Comparison of ENCODE assay signal across 8 mouse cellular contexts in the genomic region with DNA sequence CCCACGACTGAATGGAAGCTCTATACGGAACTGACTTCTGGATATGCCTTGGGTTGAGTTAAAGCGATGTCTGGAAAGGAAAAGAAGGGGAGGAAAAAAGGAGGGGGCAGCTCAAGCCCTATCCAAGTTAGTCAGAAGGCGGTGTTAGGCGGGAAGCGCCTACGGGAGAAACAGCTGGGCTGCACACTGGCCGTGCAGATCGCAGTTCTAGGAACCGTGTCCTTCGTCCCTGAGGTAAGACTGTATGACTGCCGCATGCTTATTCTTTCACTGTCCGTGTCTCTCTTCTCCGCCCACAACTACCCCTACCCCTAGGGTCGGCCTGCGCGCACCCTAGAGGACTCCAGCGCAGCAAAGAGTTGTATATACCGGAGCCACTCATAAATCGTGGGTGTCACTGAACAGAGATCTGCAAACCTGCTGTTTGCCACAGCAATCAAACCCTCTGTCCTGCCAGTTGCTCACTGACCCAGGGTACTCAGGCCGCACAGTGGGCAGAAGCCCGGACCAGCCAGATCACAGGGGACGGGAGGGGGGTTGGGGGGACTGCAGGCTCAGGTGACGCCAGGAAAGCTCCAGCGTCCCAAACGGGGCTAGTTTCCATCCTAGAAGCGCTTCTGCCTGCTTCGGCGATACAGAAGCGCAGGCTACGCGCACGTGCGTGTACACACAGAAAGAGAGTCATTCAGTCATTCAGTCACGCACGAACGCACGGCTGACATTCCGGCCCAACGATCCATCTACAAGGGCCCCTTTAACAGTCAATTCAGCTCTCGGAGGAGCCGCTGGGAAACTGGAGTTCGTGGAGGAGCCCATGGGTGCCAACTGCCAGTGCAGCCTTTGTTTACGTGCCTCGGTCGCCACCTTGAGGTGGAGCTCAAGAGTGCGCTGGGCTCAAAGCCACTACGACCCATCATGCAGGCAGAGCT. TPM values are rescaled to one million over a fixed set of nuclear protein-coding genes. Genes with fewer than 3 reads are reported as not detected.
DNase-seq lines count a peak whose midpoint lies in the region; ATAC-seq lines count a peak whose summit lies in the region.

No protein-coding gene starts in this region.

- DNase-seq in Muller cell, postnatal 12 days (ENCODE audit: inconsistent ontology term): peak; percentile 83
- DNase-seq in cerebellum, postnatal 10 days: peak; percentile 93 to 94
- peak; percentile 70 to 83 for DNase-seq in frontal cortex, postnatal 10 days (ENCODE audit: low spot score in 2 of 2)
- peak; percentile 89 to 93 for DNase-seq in layer of hippocampus, postnatal 14 days (ENCODE audit: low spot score in 2 of 2)
- DNase-seq in lung, postnatal 14 days: peak; percentile 85
- peak; percentile 57 for DNase-seq in retina, adult 2 months (ENCODE audit: low read depth, low spot score)
- DNase-seq in thymus, postnatal 25 days: peak; percentile 79

- H3K4me3 ChIP-seq in hindbrain, embryonic 12.5 days: peak overlapping the region; percentile 46

- H3K4me2 ChIP-seq in hindbrain, embryonic 12.5 days (replicated peaks): peak overlapping the region; percentile 98

- peak overlapping the region; percentile 58 for H3K9ac ChIP-seq in hindbrain, embryonic 12.5 days

- 0 out of 2 replicates have a peak overlapping the region, but pooled peaks have one; percentile 4 for H3K27ac ChIP-seq in hindbrain, embryonic 12.5 days

- no peaks in the 10 kb centered on the region for H3K36me3 ChIP-seq in hindbrain, embryonic 12.5 days

- peaks cover 62% of the 10 kb centered on the region for H3K27me3 ChIP-seq in hindbrain, embryonic 12.5 days

- under 1% methylated on average over 48 of the region's 48 CpGs for WGBS in hindbrain, embryonic 12.5 days

- no peaks in the 10 kb centered on the region for H3K9me3 ChIP-seq in hindbrain, embryonic 12.5 days (replicated peaks)

- peak; percentile 87 for ATAC-seq in hindbrain, embryonic 12.5 days (ENCODE audit: low FRiP score)

- peaks cover 18% of the 10 kb centered on the region for H3K4me1 ChIP-seq in hindbrain, embryonic 12.5 days

RNA-seq across cellular contexts. Expression of a gene that starts 0.6 kb away (rescaled TPM):
- 283 and 308 TPM in 2 replicates for polyA plus RNA-seq in hindbrain, embryonic 12.5 days (2016; fragmentation: Nextera tagmentation; extraction: Ambion mirVana)
- 100 to 1,000 TPM; 116 to 117 TPM for total RNA-seq in layer of hippocampus, postnatal 14 days (2021)

RNA-seq across cellular contexts. Expression of a gene that starts 1.2 kb away (rescaled TPM):
- 50.9 and 55.3 TPM in 2 replicates for polyA plus RNA-seq in hindbrain, embryonic 12.5 days (2016; fragmentation: Nextera tagmentation; extraction: Ambion mirVana)
- 10 to 100 TPM; 38.8 to 39.1 TPM for total RNA-seq in layer of hippocampus, postnatal 14 days (2021)

RNA-seq across cellular contexts. Expression of a gene that starts 44.6 kb away (rescaled TPM):
- 0.41 and 0.90 TPM in 2 replicates for polyA plus RNA-seq in hindbrain, embryonic 12.5 days (2016; fragmentation: Nextera tagmentation; extraction: Ambion mirVana)
- 1 to 10 TPM; 2.9 to 4.3 TPM for total RNA-seq in layer of hippocampus, postnatal 14 days (2021)

Comparison
In these comparisons a context has a peak if more than half of its experiments do, and no peak if none do; other contexts are left out.
1. Peak in every context shown above with its lines: DNase-seq, ATAC-seq, H3K4me3 ChIP-seq and H3K27ac ChIP-seq.